Mouse (Mus musculus): Measurements from ENCODE around the gene Nme3.
"Not testable (repeated sequence)": the region's sequence is repeated elsewhere in the genome, so short reads cannot be mapped to it uniquely, and the experiment has no call there.

Nme3 gene

DNA sequence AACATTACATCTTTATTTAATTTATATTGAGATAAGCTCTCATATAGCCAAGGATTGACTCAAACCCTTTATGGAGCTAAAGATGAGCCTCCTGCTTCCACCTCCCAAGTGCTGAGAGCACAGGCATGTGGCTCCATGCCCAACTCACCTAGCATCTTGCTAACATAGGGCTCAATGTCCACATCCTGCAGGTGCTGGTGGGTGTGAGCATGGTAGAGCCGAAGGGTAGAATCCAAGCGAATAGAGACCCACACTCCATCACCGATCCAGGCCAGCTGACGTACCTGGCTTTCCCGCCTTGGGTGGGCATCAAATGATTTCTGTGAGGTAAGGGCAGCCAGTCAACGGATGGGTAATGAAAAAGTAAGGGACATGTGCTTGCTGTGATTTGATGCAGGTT, 3.7 kb downstream of the Nme3 start:
- no peak for DNase-seq (ENCODE audit: low spot score in 2 of 2)

DNA sequence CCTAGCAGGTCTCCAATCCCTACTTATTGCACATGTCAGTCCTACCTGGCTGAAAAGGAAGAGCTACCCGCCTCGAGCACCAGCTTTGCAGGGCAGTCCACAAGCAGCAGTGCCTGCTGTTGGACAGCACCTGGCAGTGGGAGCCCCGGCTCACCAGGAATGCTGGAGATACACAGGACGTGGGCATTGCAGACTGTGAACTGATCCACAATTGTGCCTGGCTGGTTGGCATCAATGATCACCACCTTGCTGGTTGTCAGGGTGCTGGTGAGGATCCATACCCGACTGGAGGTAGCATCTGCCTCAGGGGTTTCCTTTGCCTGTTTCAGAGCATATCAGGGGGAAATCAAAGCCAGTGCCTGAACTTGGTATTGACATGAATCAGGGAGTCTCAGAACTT, 5.8 kb downstream of the Nme3 start:
- DNase-seq (ENCODE audit: low spot score in 2 of 2), result no peak

DNA sequence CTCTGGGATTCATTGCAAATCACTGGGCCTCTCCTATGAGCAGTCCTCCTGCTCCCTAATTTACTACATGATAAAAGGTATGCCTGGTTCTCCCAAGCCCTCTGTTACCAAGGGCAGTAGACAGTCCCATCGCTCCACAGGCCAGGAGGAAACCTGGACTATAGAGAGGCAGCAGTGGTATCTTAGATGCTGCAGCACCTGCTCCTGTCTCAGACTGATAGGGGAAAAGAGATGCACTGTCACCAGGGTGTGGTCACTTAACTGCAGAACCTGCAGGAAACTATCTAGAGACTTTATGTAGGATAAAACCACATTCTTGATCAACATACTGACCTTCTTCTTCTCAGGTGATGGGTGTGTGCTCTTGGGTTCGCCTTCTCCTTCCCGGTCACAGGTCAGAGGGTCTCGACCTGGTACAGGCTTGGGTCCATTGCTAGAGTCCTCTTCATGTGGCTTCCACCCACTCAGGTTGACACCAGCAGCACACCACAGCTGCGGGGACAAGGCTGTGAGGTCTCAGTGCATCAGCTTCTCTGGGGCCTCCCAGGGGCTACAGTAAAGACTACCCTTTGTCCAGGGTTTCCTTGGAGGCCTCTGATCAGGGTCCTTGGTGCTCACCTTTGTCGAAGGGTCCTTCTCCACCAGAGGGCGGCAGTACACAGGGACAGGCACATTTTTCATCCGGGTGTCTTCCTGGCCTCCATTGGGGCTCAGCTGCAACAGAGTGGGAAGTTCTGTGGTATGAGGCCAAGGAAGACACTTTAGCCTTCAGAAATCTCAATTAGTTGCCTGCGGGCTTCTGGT, 6.6 kb downstream of the Nme3 start:
- DNase-seq (ENCODE audit: low spot score in 2 of 2), result no peak

DNA sequence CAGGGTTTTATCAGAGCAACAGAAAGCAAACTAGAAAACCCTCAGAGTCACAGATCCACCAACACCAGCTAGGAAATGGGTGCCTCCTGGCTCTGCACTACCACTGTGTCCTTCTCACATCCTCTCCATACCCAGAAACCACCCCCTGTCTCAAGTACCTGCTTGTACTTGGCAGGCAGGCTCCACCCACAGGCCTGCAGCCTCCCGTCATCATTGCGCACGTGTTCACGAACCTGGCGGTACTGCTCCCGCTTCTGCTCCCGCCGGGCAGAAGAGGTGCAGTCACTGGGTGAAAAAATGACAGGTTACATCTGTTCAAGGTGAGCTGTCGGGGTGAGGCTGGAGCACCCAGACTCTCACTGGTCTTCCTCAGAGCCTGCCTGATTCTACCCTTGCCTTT, 7.5 kb downstream of the Nme3 start:
- DNase-seq (ENCODE audit: low spot score in 2 of 2), result no peak

DNA sequence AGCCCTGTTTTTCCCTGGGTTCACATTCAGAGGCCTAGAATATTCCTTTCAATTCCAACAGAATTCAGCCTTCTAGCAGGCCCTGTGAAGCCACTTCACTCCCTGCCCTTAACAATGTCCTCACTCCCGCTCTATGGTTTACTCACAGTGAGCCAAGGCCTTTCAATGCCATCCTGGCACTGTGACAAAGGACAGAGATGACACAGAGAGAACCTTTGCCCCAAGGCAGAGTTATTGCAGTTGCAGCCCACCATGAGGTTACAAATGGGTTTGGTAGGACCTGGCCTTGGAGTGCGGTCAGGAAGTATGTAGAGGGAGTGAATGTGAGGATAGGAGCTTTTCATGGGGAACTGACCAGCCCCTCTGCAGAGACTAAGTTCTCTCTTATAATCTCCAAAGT, 11.3 kb downstream of the Nme3 start:
- DNase-seq (ENCODE audit: low spot score in 2 of 2), result no peak

DNA sequence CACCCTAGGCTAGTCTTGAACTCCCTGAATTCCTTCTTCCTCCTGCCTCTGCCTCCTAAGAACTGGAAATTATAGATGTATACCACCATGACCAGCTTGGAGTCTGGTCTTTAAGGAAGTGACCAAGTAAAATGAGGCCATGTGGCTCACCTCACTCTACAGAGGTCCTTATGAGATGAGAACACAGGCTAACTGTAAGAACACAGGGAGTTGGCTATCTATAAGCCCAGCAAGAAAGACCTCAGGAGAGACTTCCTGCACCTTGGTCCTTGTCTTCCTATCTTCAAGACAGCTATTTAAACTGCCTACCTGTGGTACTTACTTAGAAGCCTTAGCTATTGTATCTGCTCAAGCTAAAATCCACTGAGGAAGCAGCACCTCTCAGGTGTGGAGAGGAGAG, 17.7 kb downstream of the Nme3 start:
- DNase-seq (ENCODE audit: low spot score in 2 of 2), result no peak

DNA sequence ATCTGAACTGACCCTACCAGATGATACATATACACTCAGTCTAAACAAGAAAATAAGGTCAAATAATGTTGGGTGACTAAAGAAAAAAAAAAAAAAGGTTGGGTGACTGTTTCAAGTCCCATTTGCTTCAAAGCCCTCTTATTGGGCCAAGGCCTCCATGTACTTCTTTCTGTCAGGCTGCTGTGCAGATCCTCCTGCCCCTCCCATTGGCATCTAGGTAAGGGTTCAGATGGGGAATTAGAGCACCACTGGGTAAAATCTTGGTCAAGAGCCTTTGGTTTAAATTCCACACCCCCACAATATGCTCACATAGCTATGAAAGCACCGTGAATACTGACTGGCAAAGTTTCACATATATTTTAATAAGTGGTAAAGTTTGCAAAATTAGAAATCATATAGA, 26.9 kb downstream of the Nme3 start:
- DNase-seq (ENCODE audit: low spot score in 2 of 2), result no peak

DNA sequence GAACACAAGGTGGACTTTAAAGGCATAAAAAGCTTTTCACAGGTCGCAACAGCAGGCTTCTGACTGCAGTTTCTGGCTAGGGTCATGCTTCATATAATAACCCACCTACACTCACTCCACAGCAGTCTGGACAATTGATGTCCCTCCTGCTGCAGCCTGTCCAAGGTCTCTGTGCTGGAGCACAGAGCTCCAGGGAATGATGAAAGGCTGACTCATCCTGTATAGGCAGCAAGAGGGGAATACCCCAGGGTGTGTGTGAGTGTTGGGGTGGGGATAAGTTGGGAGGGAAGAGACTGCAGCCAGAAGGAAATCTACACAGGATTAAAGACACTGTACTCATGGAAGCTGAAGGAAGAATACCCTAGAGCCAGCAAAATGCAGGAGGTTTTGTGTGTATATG, 33.2 kb downstream of the Nme3 start:
- no peak for DNase-seq (ENCODE audit: low spot score in 2 of 2)

DNA sequence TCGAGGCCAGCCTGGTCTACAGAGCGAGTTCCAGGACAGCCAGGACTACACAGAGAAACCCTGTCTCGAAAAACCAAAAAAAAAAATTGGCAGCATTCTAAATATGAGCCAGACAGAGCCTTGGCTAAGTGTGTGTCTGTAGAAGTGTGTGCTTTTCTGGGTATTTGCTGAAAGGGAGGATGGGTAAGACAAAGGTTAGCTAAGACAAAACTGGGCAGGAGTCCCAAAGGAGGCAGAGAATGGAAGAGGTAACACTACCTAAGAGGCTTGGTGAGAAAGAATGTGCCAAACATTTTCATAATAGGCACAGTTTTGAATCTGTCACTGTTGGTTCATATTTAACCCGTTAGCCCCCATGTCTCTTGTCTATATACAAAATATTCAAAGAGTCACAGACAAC, 36.1 kb downstream of the Nme3 start:
- DNase-seq (ENCODE audit: low spot score in 2 of 2), result no peak

DNA sequence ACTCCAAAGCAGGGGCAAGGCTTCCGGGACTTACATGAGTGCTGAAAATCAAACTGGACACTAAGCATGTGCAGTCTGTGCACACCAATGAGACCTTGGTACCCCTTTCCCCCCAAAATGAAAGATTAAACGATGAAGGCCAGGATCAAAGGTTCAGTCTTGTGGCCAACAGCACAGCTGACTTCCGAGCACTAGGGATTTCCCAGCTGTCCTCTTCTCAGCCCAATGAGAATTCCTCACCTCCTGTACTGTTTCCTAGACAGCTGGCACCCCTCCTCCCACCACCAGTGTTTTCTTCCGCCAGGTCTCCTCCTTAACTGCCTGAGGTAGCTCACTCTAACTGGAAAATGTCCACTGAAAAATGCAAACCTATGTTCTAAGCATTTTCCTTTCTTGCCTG, 36.9 kb downstream of the Nme3 start:
- no peak for DNase-seq (ENCODE audit: low spot score in 2 of 2)

DNA sequence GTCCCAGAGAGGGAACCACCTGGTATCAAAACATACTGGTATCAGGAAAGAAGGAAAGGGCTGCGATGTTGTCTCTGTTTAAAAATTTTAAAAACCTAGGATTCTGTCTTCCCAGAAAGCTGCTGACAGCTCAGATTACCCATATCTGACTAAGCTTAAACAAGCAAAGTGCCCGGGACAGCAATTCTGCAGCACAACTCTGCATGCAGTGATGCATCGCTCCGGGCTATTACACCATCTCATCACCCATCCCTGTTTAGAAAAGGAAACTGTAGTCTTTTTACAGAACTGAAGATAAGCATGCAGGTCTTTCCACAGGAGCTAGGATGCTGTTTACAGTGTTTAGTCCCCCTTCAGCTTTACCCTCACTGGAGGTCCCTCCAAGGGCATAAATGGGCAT, 38.6 kb downstream of the Nme3 start:
- no peak for DNase-seq (ENCODE audit: low spot score in 2 of 2)

DNA sequence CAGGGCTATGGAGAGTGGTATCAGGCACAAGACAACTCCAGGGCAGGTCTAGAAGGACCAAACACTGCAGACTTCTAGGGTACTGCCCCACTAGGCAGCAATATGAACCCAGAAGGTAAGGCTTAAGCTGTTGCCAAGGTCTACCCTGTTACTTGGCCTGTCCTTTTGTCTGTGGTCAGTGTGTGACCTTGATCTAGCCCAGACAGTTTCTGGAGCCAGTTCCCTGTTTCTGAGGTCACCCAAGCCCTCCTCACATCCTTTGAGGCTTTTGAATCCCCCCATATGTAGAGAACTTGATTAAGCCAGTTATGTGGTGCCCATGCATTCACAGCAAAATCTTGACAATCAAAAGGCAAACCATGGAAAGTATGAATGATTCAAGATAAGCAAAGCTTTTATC, 39.4 kb downstream of the Nme3 start:
- DNase-seq (ENCODE audit: low spot score in 2 of 2), result no peak

DNA sequence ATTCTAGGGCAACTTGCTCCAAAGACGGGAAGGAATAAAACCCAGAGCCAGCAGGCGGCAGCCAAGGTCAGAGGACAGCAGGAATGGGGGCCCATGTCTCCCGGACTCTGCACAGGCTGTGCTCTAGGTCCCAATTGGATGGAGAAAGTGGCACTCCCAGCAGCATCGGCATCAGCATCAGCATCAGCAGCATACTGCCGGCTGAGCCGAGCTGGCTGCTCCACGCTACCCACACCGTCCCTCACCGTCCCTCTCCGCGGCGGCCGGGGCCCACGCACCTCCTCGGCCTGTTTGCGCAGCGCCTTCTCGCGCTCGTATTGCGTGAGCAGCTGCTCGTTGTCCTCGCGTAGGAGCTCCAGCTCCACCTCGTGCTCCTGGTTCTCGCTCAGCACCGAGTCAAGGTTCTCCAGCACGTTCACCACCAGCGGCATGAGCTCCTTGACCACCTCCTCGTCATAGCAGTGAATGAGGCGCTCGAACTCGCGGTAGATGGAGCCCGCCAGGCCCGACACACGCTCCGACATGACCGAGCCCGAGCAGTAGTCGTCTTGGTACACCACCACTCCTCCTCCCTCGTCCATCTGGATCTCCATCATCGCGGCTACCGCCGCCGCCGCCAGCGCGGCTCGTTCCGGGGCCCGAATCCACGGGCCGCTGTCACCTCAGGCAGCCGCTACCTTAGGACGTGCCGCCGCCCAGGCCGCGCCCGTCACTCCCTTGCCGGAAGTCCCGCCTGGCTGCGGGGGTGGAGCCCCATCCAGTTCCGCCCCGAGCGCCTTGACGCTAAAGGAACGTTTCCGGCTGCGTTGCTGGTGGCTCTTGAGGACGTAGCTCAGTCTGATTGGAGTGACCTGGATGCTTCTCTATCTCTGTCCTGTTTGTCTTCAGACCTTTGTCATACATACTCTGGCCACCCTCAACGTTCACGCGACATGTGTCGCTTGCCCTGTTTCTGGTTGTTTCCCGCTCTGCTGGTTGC, 40.2 kb downstream of the Nme3 start, which contains the start of gene Mapk8ip3:
Gene Mapk8ip3 (minus strand): TSS at position 719 of the 979 bp plus-strand sequence.
- peak; percentile 84 to 91 for DNase-seq (ENCODE audit: low spot score in 2 of 2)

DNA sequence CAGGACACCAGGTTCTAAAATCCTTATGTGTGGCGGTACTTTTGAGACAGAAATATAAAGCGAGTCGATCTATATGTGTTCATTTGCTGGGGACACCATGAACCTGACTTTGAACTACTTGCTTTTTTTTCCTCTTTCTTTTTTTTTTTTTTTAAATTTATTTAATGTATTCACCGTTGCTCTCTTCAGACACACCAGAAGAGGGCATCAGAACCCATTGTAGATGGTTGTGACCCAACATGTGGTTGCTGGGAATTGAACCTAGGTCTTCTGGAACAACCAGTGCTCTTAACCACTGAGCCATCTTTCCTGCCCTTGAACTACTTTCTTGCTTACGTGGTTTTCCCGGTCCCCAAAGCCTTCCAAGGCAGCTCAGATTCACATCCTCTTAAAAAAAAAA, 41.0 kb downstream of the Nme3 start:
- DNase-seq (ENCODE audit: low spot score in 2 of 2), result no peak

DNA sequence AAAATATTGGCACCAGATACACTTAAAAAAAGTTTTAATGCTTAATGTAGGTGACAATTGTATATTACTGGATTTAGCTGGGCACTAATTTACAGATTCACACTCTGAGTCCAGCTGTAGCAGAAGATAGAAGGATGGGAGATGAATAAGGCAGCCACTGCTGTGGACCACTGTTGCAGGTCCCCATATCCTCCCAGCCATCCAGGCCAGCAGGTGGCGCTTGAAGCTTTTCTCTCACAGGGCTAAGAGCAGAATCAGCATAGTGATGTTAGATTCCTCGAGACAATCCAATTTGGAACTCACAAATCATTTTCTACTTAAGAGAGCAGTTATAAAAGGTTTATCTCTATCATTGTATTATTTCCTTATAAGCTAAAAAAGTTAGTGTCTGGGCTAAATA, 46.2 kb downstream of the Nme3 start:
- DNase-seq (ENCODE audit: low spot score in 2 of 2), result peak in 1 of 2 experiments; percentile 17

DNA sequence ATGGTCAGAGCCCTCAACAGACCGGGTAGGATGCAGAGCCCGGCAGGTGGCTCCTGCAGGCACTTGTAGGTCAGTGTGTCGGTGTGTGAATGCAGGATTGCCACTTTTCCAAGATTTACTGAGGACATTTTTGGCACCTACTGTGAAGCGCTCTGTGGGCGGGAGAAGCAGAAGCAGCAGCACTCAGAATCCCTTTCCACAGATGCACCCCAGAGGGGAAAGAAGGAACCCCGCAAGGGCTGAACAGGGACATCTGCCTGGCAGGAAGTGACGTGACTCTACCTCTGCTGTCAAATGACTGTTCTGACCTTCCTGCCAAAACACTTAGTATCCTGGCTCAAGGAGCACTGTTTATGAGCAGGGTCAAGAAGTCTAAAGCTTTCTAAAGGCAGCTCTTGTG, 46.7 kb downstream of the Nme3 start:
- peak; percentile 27 to 41 for DNase-seq (ENCODE audit: low spot score in 2 of 2)

DNA sequence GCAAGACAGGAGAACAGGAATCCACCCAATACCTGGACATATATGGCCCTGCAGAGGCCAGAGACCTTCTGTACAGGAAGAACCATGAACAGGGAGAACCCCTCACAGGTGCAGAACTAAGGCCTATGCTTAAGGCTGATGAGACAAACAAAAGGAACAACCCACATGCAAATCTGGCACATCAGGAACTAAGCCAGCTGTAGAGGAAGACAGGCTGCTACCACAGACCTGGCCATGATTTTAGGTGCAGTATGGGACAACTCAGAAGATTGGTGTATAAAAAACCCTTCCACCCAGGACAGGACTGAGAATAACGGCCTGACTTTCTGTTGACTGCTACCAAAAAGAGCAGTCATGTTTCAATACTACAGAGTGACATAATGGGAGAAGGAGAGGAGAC, 47.3 kb downstream of the Nme3 start:
- not testable (repeated sequence) for DNase-seq (ENCODE audit: low spot score in 2 of 2)
